Mouse (Mus musculus) right cerebral cortex, adult 2 months (tissue): Measurements from ENCODE around the gene Tssk4.
A peak's percentile ranks its signal among the peaks of the same experiment; 100 is the strongest.

Experiments used
- DNase-seq, 2 experiments: peaks; one replicate each; pipeline ENCODE4 v3.0.0; 2021 to 2022; ENCODE audit warnings: low spot score in 2 of 2

Tssk4 gene

GRCm38 (mm10) chr14:55649884-55650283 lies at the start of gene Tssk4:
TSS of gene Tssk4 (plus strand) at chr14:55650184.
- no peak for DNase-seq

- DNase-seq: no peak
Observed at GRCm38 (mm10) chr14:55603271-55603632, 46.7 kb upstream of the Tssk4 start, which contains the start of gene Irf9. TSS of gene Irf9 (plus strand) at chr14:55603571.

GRCm38 (mm10) chr14:55603633-55604576 lies 46.1 kb upstream of the Tssk4 start:
- DNase-seq: peak; percentile 84 to 91

GRCm38 (mm10) chr14:55604823-55605222 lies 45.2 kb upstream of the Tssk4 start:
- no peak for DNase-seq

- no peak for DNase-seq
Observed at GRCm38 (mm10) chr14:55605743-55606459, 44.1 kb upstream of the Tssk4 start.

GRCm38 (mm10) chr14:55608339-55608738 lies 41.6 kb upstream of the Tssk4 start:
- no peak for DNase-seq

- DNase-seq: no peak
Observed at GRCm38 (mm10) chr14:55613346-55613745, 36.6 kb upstream of the Tssk4 start.

GRCm38 (mm10) chr14:55614565-55615178 lies 35.3 kb upstream of the Tssk4 start:
- DNase-seq: no peak

GRCm38 (mm10) chr14:55615876-55616275 lies 34.1 kb upstream of the Tssk4 start:
- no peak for DNase-seq

GRCm38 (mm10) chr14:55616844-55617243 lies 33.1 kb upstream of the Tssk4 start:
- DNase-seq: no peak

GRCm38 (mm10) chr14:55617822-55618221 lies 32.2 kb upstream of the Tssk4 start, which contains the start of gene Rec8:
TSS of gene Rec8 (plus strand) at chr14:55618037.
- DNase-seq: no peak

- no peak for DNase-seq
Observed at GRCm38 (mm10) chr14:55618486-55619195, 31.3 kb upstream of the Tssk4 start.

- DNase-seq: no peak
Observed at GRCm38 (mm10) chr14:55628077-55628827, 21.7 kb upstream of the Tssk4 start.

GRCm38 (mm10) chr14:55629312-55629711 lies 20.7 kb upstream of the Tssk4 start:
- peak; percentile 39 to 42 for DNase-seq

GRCm38 (mm10) chr14:55634874-55635522 lies 15.0 kb upstream of the Tssk4 start:
- DNase-seq: peak in 1 of 2 experiments; percentile 31

GRCm38 (mm10) chr14:55635523-55636007 lies 14.4 kb upstream of the Tssk4 start, which contains the start of gene Ipo4:
TSS of gene Ipo4 (minus strand) at chr14:55635957.
- peak; percentile 88 to 89 for DNase-seq

- DNase-seq: no peak
Observed at GRCm38 (mm10) chr14:55637795-55638194, 12.2 kb upstream of the Tssk4 start, which contains the start of gene Gm49378. TSS of gene Gm49378 (minus strand) at chr14:55637895.

- DNase-seq: no peak
Observed at GRCm38 (mm10) chr14:55640816-55641215, 9.2 kb upstream of the Tssk4 start.

GRCm38 (mm10) chr14:55641291-55641690 lies 8.7 kb upstream of the Tssk4 start:
- DNase-seq: no peak

- DNase-seq: no peak
Observed at GRCm38 (mm10) chr14:55642679-55643059, 7.3 kb upstream of the Tssk4 start.
